Mouse (Mus musculus): ENCODE results near the gene Pinlyp. TPM values are rescaled to one million over a fixed set of nuclear protein-coding genes. Genes with fewer than 3 reads are reported as not detected.

Gene Pinlyp
- total and polyA plus RNA-seq, 3 experiments = 6.1 to 17.3 (median 6.6) TPM

DNA sequence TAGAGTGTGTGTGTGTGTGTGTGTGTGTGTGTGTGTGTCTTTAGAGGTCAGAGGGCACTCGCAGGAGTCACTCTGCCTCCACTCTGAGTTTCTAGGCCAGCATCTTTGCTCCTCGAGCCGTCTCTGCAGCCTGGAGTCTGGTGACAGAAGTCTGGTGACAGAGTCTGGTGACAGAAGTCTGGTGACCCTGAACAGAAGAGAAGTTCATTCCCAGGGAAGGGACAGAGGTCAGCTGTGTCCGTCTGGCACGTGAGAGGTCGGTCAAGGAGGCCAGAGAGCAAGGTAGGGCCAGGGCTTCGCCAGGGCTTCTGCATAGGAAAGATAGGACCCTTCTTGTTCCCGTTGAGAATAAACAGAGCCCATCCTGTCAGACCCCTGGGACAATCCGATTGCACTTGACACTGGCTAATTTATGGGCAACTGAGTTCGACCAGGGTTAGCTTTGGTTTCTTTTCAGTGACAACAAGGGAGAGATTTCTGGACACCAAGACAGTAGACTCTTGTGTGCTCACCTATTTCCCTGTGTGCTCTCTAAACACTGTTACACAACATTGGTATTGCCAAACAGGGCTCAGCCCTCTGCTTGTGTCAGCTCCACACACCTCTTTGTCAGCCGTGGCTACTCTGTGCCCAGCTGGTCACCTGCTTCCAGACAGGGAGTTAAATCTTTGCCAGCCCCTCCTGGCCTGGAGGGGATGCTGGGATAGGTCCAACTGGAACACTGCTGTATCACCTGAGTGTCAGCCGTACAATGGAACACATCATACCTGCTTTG lies 6.3 kb upstream of the Pinlyp start:
- peaks cover 46 to 82% of the 10 kb centered on the region in 2 experiments for H3K36me3 ChIP-seq (replicated peaks in 1 of 2; ENCODE audit: control insufficient read depth in 1 of 2, insufficient read depth in 1 of 2, low read length in 1 of 2)
- dilution Hi-C loops (cut with MboI; ENCODE audit: extremely low pct_ligation_motif_present, extremely low pct_unique_long_range_greater_than_20kb, low sequenced_read_pairs) = no loop called here

DNA sequence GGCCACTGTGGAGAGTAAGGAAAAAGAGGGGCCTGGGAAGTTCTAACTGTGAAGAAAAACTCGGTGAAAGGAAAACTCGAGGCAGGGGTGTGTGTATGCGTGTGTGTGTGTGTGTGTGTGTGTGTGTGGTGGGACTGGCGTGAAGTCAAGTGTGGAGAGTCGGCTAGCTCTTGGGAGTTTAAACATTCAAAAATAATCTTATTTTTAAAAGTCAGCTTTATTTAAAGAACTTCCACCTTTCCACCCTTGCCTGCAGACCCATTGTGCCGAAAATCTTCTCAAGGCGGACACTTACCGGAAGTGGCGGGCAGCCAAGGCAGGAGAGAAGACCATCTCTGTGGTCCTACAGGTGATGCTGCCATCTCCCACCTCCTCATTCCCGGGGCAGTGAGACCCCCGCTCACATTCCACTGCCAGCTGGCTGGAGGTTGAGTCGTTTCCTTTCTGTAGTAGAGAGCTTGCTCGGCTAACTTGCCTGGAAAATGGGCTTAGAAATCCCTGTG lies 1.7 kb upstream of the Pinlyp start:
- Histone ChIP-seq H3K9me3 (replicated peaks; ENCODE audit: low read length) (peaks cover 6% of the 10 kb centered on the region), H3K4me1 (ENCODE audit: control insufficient read depth in 1 of 2, insufficient read depth in 2 of 2) (peaks cover 3 to 46% of the 10 kb centered on the region in 2 experiments; a peak in 3 of 4 replicates), H3K9ac (ENCODE audit: insufficient read depth, low read depth) (peak overlapping the region; percentile 93), H3K79me2 (replicated peaks; ENCODE audit: control insufficient read depth, extremely low read depth, insufficient read depth, poor library complexity, severe bottlenecking) (peaks cover 18% of the 10 kb centered on the region), H3K36me3 (replicated peaks in 1 of 2; ENCODE audit: control insufficient read depth in 1 of 2, insufficient read depth in 1 of 2, low read length in 1 of 2) (peaks cover 29 to 47% of the 10 kb centered on the region in 2 experiments), H3K27ac (ENCODE audit: insufficient read depth, low read depth) (no peak overlapping the region), H3K4me2 (ENCODE audit: insufficient read depth, low read depth, poor library complexity, severe bottlenecking) (peak overlapping the region; percentile 52), H3K27me3 (replicated peaks) (no peaks in the 10 kb centered on the region), H3K4me3 (replicated peaks in 1 of 3; ENCODE audit: low read depth in 2 of 3, low read length in 2 of 3, poor library complexity in 1 of 3) (peak overlapping the region; percentile 70 to 97 (median 89))
- in situ Hi-C loops (cut with MboI; ENCODE audit: low pct_ligation_motif_present, low pct_unique_long_range_greater_than_20kb, low sequenced_read_pairs) (no loop called here), dilution Hi-C loops (cut with MboI; ENCODE audit: extremely low pct_ligation_motif_present, extremely low pct_unique_long_range_greater_than_20kb, low sequenced_read_pairs) (no loop called here)
- no peak for DNase-seq (ENCODE audit: extremely low read depth)
- TF ChIP-seq MXI1 (IDR thresholded peaks at IDR 0.05; ENCODE audit: low read depth, low read length) (no peak), MAFK (IDR thresholded peaks at IDR 0.05; ENCODE audit: insufficient replicate concordance, low read length) (no peak), SIN3A (IDR thresholded peaks at IDR 0.05; ENCODE audit: low read length) (no peak), ELF1 (IDR thresholded peaks at IDR 0.05; ENCODE audit: low read depth, low read length) (peak; percentile 59; the same call in 1 of the 2 replicates), ZMIZ1 (IDR thresholded peaks at IDR 0.05; ENCODE audit: low read depth, low read length) (0 out of 2 replicates have a peak, but pooled peaks have one; percentile 57), USF2 (conservative IDR thresholded peaks at IDR 0.05; ENCODE audit: low read depth, low read length) (no peak), NELFE (IDR thresholded peaks at IDR 0.05; ENCODE audit: low read depth, low read length) (no peak), SMC3 (IDR thresholded peaks at IDR 0.05; ENCODE audit: low read depth, low read length) (no peak), POLR2A (IDR thresholded peaks at IDR 0.05; ENCODE audit: low read depth, low read length) (no peak), KAT2A (IDR thresholded peaks at IDR 0.05; ENCODE audit: insufficient replicate concordance, low read length) (no peak), JUND (conservative IDR thresholded peaks at IDR 0.05; ENCODE audit: low read depth, low read length) (no peak), CHD1 (IDR thresholded peaks at IDR 0.05; ENCODE audit: low read depth, low read length) (no peak), EP300 (IDR thresholded peaks at IDR 0.05; ENCODE audit: low read length) (no peak), MEF2A (IDR thresholded peaks at IDR 0.05; ENCODE audit: borderline replicate concordance, low read depth, low read length) (no peak), UBTF (IDR thresholded peaks at IDR 0.05; ENCODE audit: low read depth, low read length) (no peak), IRF4 (IDR thresholded peaks at IDR 0.05; ENCODE audit: low read depth, low read length) (no peak), JUN (IDR thresholded peaks at IDR 0.05; ENCODE audit: insufficient read depth, low read depth, low read length) (no peak), MAX (IDR thresholded peaks at IDR 0.05; ENCODE audit: low read length) (0 out of 2 replicates have a peak, but pooled peaks have one; percentile 4), BHLHE40 (IDR thresholded peaks at IDR 0.05; ENCODE audit: low read depth, low read length) (no peak), GABPA (IDR thresholded peaks at IDR 0.05; ENCODE audit: insufficient replicate concordance, low read depth, low read length) (no peak), RAD21 (IDR thresholded peaks at IDR 0.05; ENCODE audit: low read depth, low read length) (no peak), NRF1 (IDR thresholded peaks at IDR 0.05; ENCODE audit: low read depth, low read length) (0 out of 2 replicates have a peak, but pooled peaks have one; percentile 9), TCF12 (IDR thresholded peaks at IDR 0.05; ENCODE audit: low read depth, low read length) (no peak; the same call in 1 of the 2 replicates)

More for the DNA sequence above, 6.3 kb upstream of the Pinlyp start:
- no peaks in the 10 kb centered on the region for H3K27me3 ChIP-seq (replicated peaks)
- in situ Hi-C loops (cut with MboI; ENCODE audit: low pct_ligation_motif_present, low pct_unique_long_range_greater_than_20kb, low sequenced_read_pairs) = no loop called here
- peaks cover 16 to 66% of the 10 kb centered on the region in 2 experiments for H3K4me1 ChIP-seq (ENCODE audit: control insufficient read depth in 1 of 2, insufficient read depth in 2 of 2)
- no peak overlapping the region for H3K27ac ChIP-seq (ENCODE audit: insufficient read depth, low read depth)
- no peak overlapping the region for H3K4me2 ChIP-seq (ENCODE audit: insufficient read depth, low read depth, poor library complexity, severe bottlenecking)
- H3K9me3 ChIP-seq (replicated peaks; ENCODE audit: low read length) = peaks cover 7% of the 10 kb centered on the region
- DNase-seq (ENCODE audit: extremely low read depth) = no peak
- TF ChIP-seq POLR2AphosphoS2 (IDR thresholded peaks at IDR 0.05; ENCODE audit: low read depth, low read length) (no peak), IRF4 (IDR thresholded peaks at IDR 0.05; ENCODE audit: low read depth, low read length) (no peak), MAX (IDR thresholded peaks at IDR 0.05; ENCODE audit: low read length) (no peak), MXI1 (IDR thresholded peaks at IDR 0.05; ENCODE audit: low read depth, low read length) (no peak), NELFE (IDR thresholded peaks at IDR 0.05; ENCODE audit: low read depth, low read length) (no peak), GABPA (IDR thresholded peaks at IDR 0.05; ENCODE audit: insufficient replicate concordance, low read depth, low read length) (no peak), MAZ (IDR thresholded peaks at IDR 0.05; ENCODE audit: low read depth, low read length) (no peak), ZC3H11A (IDR thresholded peaks at IDR 0.05; ENCODE audit: low read depth, low read length) (no peak), RCOR1 (conservative IDR thresholded peaks at IDR 0.05; ENCODE audit: low read depth, low read length) (no peak), KAT2A (IDR thresholded peaks at IDR 0.05; ENCODE audit: insufficient replicate concordance, low read length) (no peak), HCFC1 (IDR thresholded peaks at IDR 0.05; ENCODE audit: low read depth, low read length) (no peak), ZMIZ1 (IDR thresholded peaks at IDR 0.05; ENCODE audit: low read depth, low read length) (no peak), E2F4 (IDR thresholded peaks at IDR 0.05; ENCODE audit: insufficient replicate concordance, low read depth, low read length) (no peak), NRF1 (IDR thresholded peaks at IDR 0.05; ENCODE audit: low read depth, low read length) (no peak), JUND (conservative IDR thresholded peaks at IDR 0.05; ENCODE audit: low read depth, low read length) (no peak), ETS1 (conservative IDR thresholded peaks at IDR 0.05; ENCODE audit: low read depth, low read length) (no peak), JUN (IDR thresholded peaks at IDR 0.05; ENCODE audit: insufficient read depth, low read depth, low read length) (no peak), MEF2A (IDR thresholded peaks at IDR 0.05; ENCODE audit: borderline replicate concordance, low read depth, low read length) (no peak), USF2 (conservative IDR thresholded peaks at IDR 0.05; ENCODE audit: low read depth, low read length) (no peak), ELF1 (IDR thresholded peaks at IDR 0.05; ENCODE audit: low read depth, low read length) (no peak)
- peaks cover 19% of the 10 kb centered on the region for H3K79me2 ChIP-seq (replicated peaks; ENCODE audit: control insufficient read depth, extremely low read depth, insufficient read depth, poor library complexity, severe bottlenecking)
- no peak overlapping the region for H3K4me3 ChIP-seq (replicated peaks in 1 of 3; ENCODE audit: low read depth in 2 of 3, low read length in 2 of 3, poor library complexity in 1 of 3)
- no peak overlapping the region for H3K9ac ChIP-seq (ENCODE audit: insufficient read depth, low read depth)

Measured in CH12.LX (cell line).